Mouse (Mus musculus) frontal cortex, adult 2 months (tissue): ENCODE measurements around the gene Fam161a. TPM values are rescaled to one million over a fixed set of nuclear protein-coding genes. Genes with fewer than 3 reads are reported as not detected.
A peak's percentile ranks its signal among the peaks of the same experiment; 100 is the strongest.
"Not testable (repeated sequence)": the region's sequence is repeated elsewhere in the genome, so short reads cannot be mapped to it uniquely, and the experiment has no call there.

ENCODE experiments used
- DNase-seq, 2 experiments: peaks; one replicate each; pipeline ENCODE4 v3.0.0; 2022; ENCODE audit warnings: low spot score in 1 of 2; ENCODE audit errors: extremely low spot score in 1 of 2
- polyA plus RNA-seq: library from polyadenylated mRNA; depleted of rRNA; stranded (reverse); fragments of >200 nt; gene quantifications from 2 replicates; pipeline ENCODE4 v1.2.3, GENCODE M21; 2012; rRNA removed

The Fam161a gene
- polyA plus RNA-seq, 1 experiment, result 4.5 TPM

DNA sequence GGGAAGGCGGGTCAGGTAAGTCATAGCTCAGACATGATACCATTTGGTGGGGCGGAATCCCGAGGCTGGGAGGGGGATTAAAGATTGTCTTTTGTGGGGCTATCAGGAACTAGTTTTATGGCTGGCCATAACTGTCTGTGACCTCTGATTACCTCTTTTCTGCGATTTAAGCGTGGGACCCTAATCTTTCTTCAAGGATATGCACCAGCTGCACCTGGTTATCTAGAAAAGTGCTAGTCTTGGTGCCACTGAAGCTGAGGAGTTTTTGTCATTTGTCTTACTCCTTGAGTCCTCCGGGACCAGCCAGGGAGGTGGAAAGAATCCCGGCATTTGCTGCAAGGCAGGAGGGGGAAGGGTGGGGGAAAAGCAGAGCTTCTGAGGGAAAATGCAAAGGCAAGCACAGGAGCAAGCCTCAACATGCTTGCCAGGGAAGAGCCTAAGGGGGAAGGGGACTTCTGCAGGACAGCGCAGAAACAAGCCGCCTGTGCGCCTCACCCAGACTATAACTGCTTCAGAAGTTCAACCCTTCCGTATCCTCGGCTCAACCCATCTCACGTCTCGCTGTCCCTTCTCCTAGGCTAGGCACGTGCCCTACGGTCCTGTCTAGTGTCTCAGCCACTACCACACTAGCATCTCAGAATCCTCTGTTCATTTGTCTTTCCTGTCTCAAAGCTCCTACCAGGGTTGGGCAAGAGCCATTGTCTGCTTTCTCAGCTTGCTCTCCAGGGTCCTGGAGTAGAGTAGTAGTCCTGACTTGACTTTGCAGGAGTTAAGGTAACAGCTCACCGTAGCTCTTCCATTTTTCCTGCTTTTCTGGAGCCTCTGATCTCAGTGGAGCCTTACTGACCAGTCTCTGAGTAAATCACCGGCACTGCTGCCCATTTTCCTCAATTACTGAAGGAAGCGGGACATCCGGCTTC lies 40.6 kb downstream of the Fam161a start:
- DNase-seq, result no peak

DNA sequence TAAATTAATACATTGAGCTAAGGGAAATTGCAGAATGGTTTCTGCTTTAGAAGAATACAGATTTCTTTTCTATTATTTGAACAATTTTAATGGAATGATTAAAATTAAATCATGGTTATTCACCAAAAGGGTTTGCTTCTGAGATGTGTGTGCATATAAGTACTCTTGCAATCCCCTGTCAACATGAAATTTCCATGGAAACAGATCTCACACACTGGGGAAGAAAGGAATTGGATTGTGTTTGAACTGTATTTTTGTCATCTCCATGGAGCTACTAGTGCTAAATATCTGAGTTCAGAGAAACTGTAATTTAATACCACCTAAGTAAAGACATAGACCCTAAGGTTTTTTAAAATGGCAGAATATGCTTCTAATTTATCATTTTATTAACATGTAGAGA lies 42.3 kb downstream of the Fam161a start:
- no peak for DNase-seq

DNA sequence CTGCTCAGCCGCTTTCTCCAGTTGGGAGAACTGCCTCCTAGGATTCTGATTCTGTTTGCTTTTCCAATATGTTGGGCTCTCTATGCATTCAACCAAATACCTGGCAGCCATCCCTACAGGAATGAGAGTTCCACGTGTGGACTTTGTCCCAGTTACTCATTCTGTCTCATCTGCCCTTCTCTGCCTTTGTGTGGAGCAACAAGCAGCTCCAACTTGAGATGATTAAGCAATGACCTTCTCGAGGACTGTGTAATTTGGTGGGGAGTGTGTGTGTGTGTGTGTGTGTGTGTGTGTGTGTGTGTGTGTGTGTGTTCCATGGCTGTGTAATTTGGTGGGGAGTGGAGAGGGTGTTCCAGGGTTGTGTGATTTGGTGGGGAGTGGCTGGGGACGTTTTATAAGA lies 45.0 kb downstream of the Fam161a start:
- DNase-seq, result no peak

- no peak for DNase-seq
Observed at GRCm38 (mm10) chr11:23063153-23063552, 55.8 kb downstream of the Fam161a start.

GRCm38 (mm10) chr11:23063857-23064256 lies 56.5 kb downstream of the Fam161a start:
- DNase-seq, result peak; percentile 5 to 57

DNA sequence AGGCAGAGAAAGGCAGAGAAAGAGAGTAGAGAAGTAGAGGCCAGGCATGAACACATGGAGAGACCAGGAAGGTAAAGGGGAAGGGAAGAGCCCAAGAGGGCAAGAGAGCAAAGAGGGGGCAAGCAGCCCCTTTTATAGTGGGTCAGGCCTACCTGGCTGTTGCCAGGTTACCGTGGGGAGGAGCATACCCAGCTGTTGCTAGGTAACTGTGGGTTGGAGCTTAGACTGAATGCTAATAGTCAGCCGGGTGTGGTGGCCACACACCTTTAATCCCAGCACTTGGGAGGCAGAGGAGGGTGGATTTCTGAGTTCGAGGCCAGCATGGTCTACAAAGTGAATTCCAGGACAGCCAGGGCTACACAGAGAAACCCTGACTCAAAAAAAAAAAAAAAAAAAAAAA lies 56.9 kb downstream of the Fam161a start:
- not testable (repeated sequence) for DNase-seq

DNA sequence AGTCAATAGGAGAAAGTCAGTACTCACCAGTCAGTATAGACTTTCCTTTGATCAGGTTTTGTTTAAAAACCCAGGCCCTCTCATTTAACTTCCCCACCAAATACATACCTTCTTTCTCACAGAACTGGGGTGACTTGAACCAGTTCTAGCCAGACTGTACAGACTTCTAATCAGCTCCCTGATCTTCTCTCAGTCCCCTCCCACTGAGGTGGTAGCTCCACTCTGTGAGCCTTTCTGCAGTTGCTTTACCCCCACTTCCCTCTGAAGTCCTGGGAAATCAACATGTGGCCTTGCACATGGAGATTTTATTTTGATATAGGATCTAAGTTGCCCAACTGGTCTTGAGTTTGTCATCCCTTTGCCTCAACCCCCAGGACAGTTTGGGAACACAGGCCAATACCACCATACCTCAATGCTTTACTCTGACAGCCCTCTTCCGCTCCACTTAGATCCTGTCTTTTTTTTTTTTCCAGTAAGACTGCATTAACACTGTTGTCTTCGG lies 57.9 kb downstream of the Fam161a start:
- no peak for DNase-seq

GRCm38 (mm10) chr11:23067395-23068136 lies 60.2 kb downstream of the Fam161a start:
- peak; percentile 71 to 92 for DNase-seq

DNA sequence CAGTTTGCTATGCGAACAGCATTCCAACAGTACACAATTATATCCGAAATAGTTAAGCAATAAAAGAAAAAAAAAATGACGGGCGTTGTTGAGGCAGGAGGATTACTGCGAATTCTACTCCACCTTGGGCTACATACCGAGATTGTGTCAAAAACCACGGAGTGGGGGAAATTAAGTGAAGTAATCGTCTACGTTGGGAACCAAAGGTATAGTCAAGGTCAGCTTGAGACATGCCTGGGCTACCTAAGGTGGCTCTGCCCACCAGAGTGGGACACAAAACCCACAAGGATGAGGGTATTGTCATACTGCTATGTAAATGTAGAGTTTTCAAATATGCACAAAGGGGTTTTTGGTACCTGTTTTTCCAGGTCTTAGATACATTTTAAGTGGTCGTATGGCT lies 60.9 kb downstream of the Fam161a start:
- DNase-seq, result peak in 1 of 2 experiments; percentile 21

DNA sequence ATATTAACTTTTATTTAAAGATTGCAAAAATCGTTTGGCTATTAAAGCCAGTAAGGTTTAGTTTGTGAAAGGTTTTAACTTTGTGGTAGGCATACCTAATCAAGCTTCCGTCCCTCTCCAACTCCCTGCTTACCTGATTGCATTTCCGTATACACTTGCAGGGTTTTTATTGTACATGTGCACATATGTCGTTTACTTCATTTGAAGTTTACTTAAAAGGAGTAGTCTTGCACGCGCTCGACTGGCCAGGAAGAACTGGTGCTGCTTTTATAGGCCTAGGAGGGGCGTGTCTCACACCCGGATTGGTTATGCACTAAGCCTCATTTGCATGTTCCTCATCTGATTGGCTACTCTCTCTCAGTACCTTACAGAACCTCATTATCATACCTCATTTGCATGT lies 61.7 kb downstream of the Fam161a start:
- not testable (repeated sequence) for DNase-seq

DNA sequence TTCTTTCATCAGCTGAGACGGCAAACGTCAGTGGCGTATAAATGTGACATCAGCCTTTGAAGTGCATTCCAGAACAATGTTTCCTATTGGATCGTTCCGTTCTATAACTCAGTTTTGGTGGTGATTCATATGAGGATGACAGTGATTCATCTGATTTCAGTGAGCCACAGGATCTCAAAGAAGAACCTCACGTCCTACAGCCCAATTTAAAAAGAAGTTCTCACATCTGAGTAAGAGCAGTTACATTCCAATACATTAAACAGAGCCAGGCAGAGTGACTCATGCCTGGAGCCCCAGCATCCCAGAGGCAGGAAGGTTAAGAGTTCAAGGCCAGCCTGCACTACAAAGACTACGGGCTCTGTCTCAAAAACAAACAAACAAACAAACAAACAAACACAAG lies 67.5 kb downstream of the Fam161a start:
- peak; percentile 58 to 72 for DNase-seq

- DNase-seq, result no peak
Observed at GRCm38 (mm10) chr11:23078541-23078940, 71.2 kb downstream of the Fam161a start.

Other genes with a start within 250 kb of the Fam161a start
- gene B3gnt2, start 146.6 kb upstream of the Fam161a start, polyA plus RNA-seq, result 9.7 and 11.2 TPM in 2 replicates
- gene Zrsr1, start 35.5 kb upstream of the Fam161a start, polyA plus RNA-seq, result 59.0 and 60.0 TPM in 2 replicates
- gene Gm28048, start 25.4 kb upstream of the Fam161a start, polyA plus RNA-seq, result 3.8 and 6.4 TPM in 2 replicates
- 39.1 and 46.5 TPM in 2 replicates for gene Commd1, start 25.1 kb upstream of the Fam161a start, polyA plus RNA-seq
- gene Cct4, start 17.0 kb upstream of the Fam161a start, polyA plus RNA-seq, result 63.7 and 77.8 TPM in 2 replicates
- 46.1 and 47.3 TPM in 2 replicates for gene Xpo1, start 248.5 kb downstream of the Fam161a start, polyA plus RNA-seq